Mouse (Mus musculus): ENCODE results near the gene Ppt2. TPM values are rescaled to one million over a fixed set of nuclear protein-coding genes. Genes with fewer than 3 reads are reported as not detected.

Gene Ppt2
- polyA plus RNA-seq, 1 experiment = 35.8 TPM

GRCm38 (mm10) chr17:34567311-34567710 is 61.0 kb downstream of the Ppt2 start:
- 53% methylated on average over 9 of the region's 9 CpGs for WGBS

More at GRCm38 (mm10) chr17:34567311-34567710, 61.0 kb downstream of the Ppt2 start:
- DNase-seq (ENCODE audit: low read depth, low spot score) = no peak

Other genes starting within 250 kb of the Ppt2 start
- gene BC051142, start 229.7 kb downstream of the Ppt2 start, polyA plus RNA-seq (2012; rRNA removed) = 0.64 and 1.3 TPM in 2 replicates
- gene Btnl4, start 151.2 kb downstream of the Ppt2 start, polyA plus RNA-seq (2012; rRNA removed) = 55.9 and 102 TPM in 2 replicates
- 115 and 205 TPM in 2 replicates for gene Btnl6, start 111.2 kb downstream of the Ppt2 start, polyA plus RNA-seq (2012; rRNA removed)
- 4.1 and 8.1 TPM in 2 replicates for gene Notch4, start 64.2 kb downstream of the Ppt2 start, polyA plus RNA-seq (2012; rRNA removed)
- gene Gpsm3, start 38.7 kb downstream of the Ppt2 start, polyA plus RNA-seq (2012; rRNA removed) = 11.2 and 11.8 TPM in 2 replicates
- gene Pbx2, start 37.2 kb downstream of the Ppt2 start, polyA plus RNA-seq (2012; rRNA removed) = 34.5 and 44.4 TPM in 2 replicates
- 1.9 and 2.1 TPM in 2 replicates for gene Ager, start 30.6 kb downstream of the Ppt2 start, polyA plus RNA-seq (2012; rRNA removed)
- gene Rnf5, start 24.8 kb downstream of the Ppt2 start, polyA plus RNA-seq (2012; rRNA removed) = 171 and 173 TPM in 2 replicates
- 255 and 267 TPM in 2 replicates for gene Agpat1, start 24.2 kb downstream of the Ppt2 start, polyA plus RNA-seq (2012; rRNA removed)
- 1.7 and 2.2 TPM in 2 replicates for gene Egfl8, start 12.5 kb downstream of the Ppt2 start, polyA plus RNA-seq (2012; rRNA removed)
- 4.5 and 5.7 TPM in 2 replicates for gene Prrt1, start 1.0 kb upstream of the Ppt2 start, polyA plus RNA-seq (2012; rRNA removed)
- 3.7 and 4.7 TPM in 2 replicates for gene Fkbpl, start 16.3 kb upstream of the Ppt2 start, polyA plus RNA-seq (2012; rRNA removed)
- gene Atf6b, start 18.6 kb upstream of the Ppt2 start, polyA plus RNA-seq (2012; rRNA removed) = 61.0 and 64.1 TPM in 2 replicates
- 11.0 and 13.3 TPM in 2 replicates for gene Tnxb, start 42.0 kb upstream of the Ppt2 start, polyA plus RNA-seq (2012; rRNA removed)
- gene C4b, start 115.4 kb upstream of the Ppt2 start, polyA plus RNA-seq (2012; rRNA removed) = 32.9 and 44.2 TPM in 2 replicates
- gene Cyp21a1, start 176.1 kb upstream of the Ppt2 start, polyA plus RNA-seq (2012; rRNA removed) = 0.05 TPM in 1 of 2 replicates, not detected in the other
- gene Stk19, start 208.4 kb upstream of the Ppt2 start, polyA plus RNA-seq (2012; rRNA removed) = 49.5 and 57.9 TPM in 2 replicates
- gene Dxo, start 208.5 kb upstream of the Ppt2 start, polyA plus RNA-seq (2012; rRNA removed) = 75.2 and 76.4 TPM in 2 replicates
- 61.1 and 89.6 TPM in 2 replicates for gene Skiv2l, start 221.7 kb upstream of the Ppt2 start, polyA plus RNA-seq (2012; rRNA removed)
- gene Nelfe, start 221.9 kb upstream of the Ppt2 start, polyA plus RNA-seq (2012; rRNA removed) = 31.2 and 33.8 TPM in 2 replicates
- 64.4 and 94.3 TPM in 2 replicates for gene Cfb, start 234.0 kb upstream of the Ppt2 start, polyA plus RNA-seq (2012; rRNA removed)

Measured in large intestine, adult 2 months (tissue).